Mouse (Mus musculus) liver, postnatal 0 days (tissue): ENCODE data around the gene Icosl. TPM values are rescaled to one million over a fixed set of nuclear protein-coding genes. Genes with fewer than 3 reads are reported as not detected.
"Not testable (repeated sequence)": the region's sequence is repeated elsewhere in the genome, so short reads cannot be mapped to it uniquely, and the experiment has no call there.

Experiments
- ATAC-seq: fragments of 200-750 bp; cut with Nextera tagmentation; 2 replicates; pipeline ENCODE4 v1.8.0; 2017; ENCODE audit warnings: mild to moderate bottlenecking, moderate library complexity
- DNase-seq: peaks from one replicate; pipeline ENCODE4 v3.0.0-alpha.2; 2016
- H3K27ac ChIP-seq: fragments of 300-500 bp; sonication (generic); 2 replicates; pipeline ENCODE4 v1.5.1; 2014; ENCODE audit warnings: antibody characterized with exemption, moderate library complexity, mild to moderate bottlenecking, low read depth
- H3K27me3 ChIP-seq: fragments of 300-500 bp; sonication (generic); 2 replicates; pipeline ENCODE4 v1.6.1; 2014; ENCODE audit warnings: low read length, control low read depth, mixed read lengths; ENCODE audit not compliant: insufficient read depth
- H3K36me3 ChIP-seq: fragments of 300-500 bp; sonication (generic); replicated peaks from 2 replicates; pipeline ENCODE4 v1.6.1; 2014; ENCODE audit warnings: mild to moderate bottlenecking, control low read depth, low read length, moderate library complexity, mixed read lengths; ENCODE audit not compliant: insufficient read depth
- H3K4me1 ChIP-seq: fragments of 300-500 bp; sonication (generic); 2 replicates; pipeline ENCODE4 v1.6.1; 2014; ENCODE audit warnings: antibody characterized with exemption, mild to moderate bottlenecking, control low read depth; ENCODE audit not compliant: insufficient read depth
- H3K4me2 ChIP-seq: fragments of 300-500 bp; sonication (generic); 2 replicates; pipeline ENCODE4 v1.6.1; 2014; ENCODE audit warnings: low read depth, mild to moderate bottlenecking, low read length, moderate library complexity, mixed read lengths
- H3K4me3 ChIP-seq: fragments of 300-500 bp; sonication (generic); 2 replicates; pipeline ENCODE4 v1.5.1; 2014; ENCODE audit warnings: low read depth, low read length
- H3K9ac ChIP-seq: fragments of 300-500 bp; sonication (generic); replicated peaks from 2 replicates; pipeline ENCODE4 v1.6.1; 2014; ENCODE audit warnings: mild to moderate bottlenecking, moderate library complexity
- H3K9me3 ChIP-seq: fragments of 300-500 bp; sonication (generic); 2 replicates; pipeline ENCODE4 v1.6.1; 2016; ENCODE audit warnings: mild to moderate bottlenecking, control low read depth, low read length, mixed read lengths
- CTCF ChIP-seq: sonication (generic); IDR thresholded peaks from 2 replicates; pipeline ENCODE4 v1.5.1; 2016; ENCODE audit warnings: antibody characterized with exemption, low read depth
- EP300 ChIP-seq: IDR thresholded peaks from 2 replicates; pipeline ENCODE4 v1.6.1; 2016; ENCODE audit warnings: antibody characterized with exemption, low read depth, mild to moderate bottlenecking
- WGBS: fragments of 180-500 bp; shearing (Covaris S2); extraction: QIAGEN DNeasy Blood & Tissue Kit; methylation state at CpG from one replicate; pipeline ENCODE4 v1.1.7; 2014; ENCODE audit not compliant: insufficient replicate concordance; 5-methylcytosine and 5-hydroxymethylcytosine counted together
- polyA plus RNA-seq: library from polyadenylated mRNA; unstranded; fragments of >200 nt; fragmentation: Nextera tagmentation; extraction: Ambion mirVana; gene quantifications from 2 replicates; pipeline ENCODE4 v1.2.1, GENCODE M21; 2015

Gene Icosl
- polyA plus RNA-seq, 1 experiment from 2014 or later = 1.2 TPM

DNA sequence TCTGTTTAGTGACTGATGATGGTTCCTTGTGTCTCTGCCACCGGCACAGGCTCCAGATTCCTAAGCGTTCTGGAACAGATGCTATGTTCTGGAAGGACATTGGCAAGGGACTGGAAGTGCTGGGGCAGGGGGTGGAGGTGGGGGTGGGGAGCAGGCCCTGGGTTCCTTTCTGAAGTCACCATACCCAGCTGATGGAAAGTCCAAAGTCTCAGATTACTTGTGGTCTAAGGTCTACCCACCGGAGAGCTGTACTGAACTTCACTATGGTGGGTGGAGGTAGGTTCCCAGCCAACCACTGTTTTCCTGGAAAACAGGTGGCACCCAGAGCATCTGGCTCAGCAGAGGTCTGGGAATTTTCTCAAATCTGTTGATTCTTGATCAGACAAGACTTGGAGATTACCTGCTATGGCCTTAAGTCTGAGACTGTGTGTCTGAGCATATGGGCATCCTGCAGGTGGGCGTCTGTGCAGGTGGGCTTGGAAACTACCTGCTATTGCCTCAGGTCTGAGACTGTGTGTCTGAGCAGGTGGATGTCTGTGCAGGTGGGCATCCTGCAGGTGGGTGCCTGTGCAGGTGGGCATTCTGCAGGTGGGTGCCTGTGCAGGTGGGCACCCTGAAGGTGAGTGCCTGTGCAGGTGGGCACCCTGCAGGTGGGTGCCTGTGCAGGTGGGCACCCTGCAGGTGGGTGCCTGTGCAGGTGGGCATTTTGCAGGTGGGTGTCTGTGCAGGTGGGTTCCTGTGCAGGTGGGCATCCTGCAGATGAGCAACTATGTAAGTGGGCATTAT is 21.8 kb downstream of the Icosl start:
- no peaks in the 10 kb centered on the region for H3K9me3 ChIP-seq
- TF ChIP-seq CTCF = no peak
- no peak for TF ChIP-seq EP300
- H3K4me1 ChIP-seq = 0 out of 2 replicates have a peak, but pooled peaks cover 2% of the 10 kb centered on the region
- H3K9ac ChIP-seq = no peak overlapping the region
- H3K27ac ChIP-seq = no peak overlapping the region
- H3K36me3 ChIP-seq = no peaks in the 10 kb centered on the region
- no peaks in the 10 kb centered on the region for H3K27me3 ChIP-seq
- 60% methylated on average over 4 of the region's 4 CpGs for WGBS
- no peak for ATAC-seq
- no peak overlapping the region for H3K4me2 ChIP-seq
- H3K4me3 ChIP-seq = no peak overlapping the region
- no peak for DNase-seq

DNA sequence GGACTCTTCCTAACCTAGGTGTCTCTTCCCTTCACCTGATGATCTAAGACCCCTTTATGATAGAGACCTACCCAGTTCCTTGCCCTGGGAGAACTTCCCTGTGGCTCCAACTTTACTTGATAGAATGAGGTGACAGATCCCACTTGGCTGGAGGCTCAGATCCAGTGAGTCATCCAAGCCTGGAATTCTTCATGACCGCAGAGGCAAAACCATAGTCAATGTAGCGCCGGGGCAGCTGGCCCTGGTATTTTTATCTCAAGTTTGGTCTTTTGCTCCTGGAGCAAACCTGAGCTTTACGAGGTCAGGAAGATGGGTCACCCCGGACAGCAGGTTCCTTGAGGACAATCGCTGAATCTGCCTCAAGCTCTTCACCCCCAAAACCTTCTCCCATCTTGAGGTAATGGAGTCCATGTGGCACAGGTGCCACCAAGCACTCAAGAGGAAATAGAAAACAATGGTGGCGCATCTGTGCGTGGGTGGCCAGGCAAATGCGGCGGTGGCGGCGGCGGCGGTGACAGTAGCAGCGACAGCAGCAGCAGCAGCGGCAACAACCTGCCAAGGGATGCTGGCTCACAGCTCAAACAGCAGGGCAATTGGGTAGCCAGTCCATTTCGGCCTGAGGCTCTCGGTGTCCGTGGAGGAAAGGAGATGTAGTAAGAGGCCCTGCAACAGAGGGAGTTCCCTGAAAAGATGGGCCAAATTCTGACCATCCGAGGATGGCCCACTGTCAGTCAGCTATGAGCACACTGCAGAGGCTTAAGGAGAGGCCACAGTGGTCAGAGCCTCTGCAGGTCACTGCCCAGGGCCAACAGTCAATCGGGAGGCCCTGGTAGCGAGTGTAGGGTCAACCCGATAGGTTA is 23.0 kb downstream of the Icosl start:
- Histone ChIP-seq H3K9ac (no peak overlapping the region), H3K4me3 (no peak overlapping the region), H3K9me3 (no peaks in the 10 kb centered on the region), H3K27me3 (no peaks in the 10 kb centered on the region), H3K4me2 (no peak overlapping the region), H3K36me3 (no peaks in the 10 kb centered on the region), H3K4me1 (peaks cover 5% of the 10 kb centered on the region; the same call in 1 of the 2 replicates), H3K27ac (no peak overlapping the region)
- DNase-seq = no peak
- ATAC-seq = no peak
- no peak for TF ChIP-seq EP300
- 85% methylated on average over 23 of the region's 23 CpGs for WGBS

DNA sequence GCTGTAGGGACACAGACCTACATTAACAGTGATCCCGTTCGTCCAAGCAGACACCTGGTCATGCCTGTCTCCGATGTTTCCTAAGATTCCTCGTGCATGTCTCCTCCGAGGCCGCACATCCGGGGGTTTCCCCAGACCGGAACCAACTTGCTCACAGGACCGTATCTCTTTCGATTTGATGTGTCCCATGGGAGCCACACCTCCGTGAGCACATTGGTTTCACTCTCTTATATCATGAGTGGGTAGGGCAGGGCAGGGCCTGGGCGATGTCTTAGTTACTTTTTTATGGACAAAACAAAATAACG is 23.6 kb downstream of the Icosl start:
- WGBS = 73% methylated on average over 13 of the region's 13 CpGs
- TF ChIP-seq CTCF (no peak), EP300 (peak; percentile 22; the same call in 1 of the 2 replicates)
- no peak overlapping the region for H3K9ac ChIP-seq
- ATAC-seq (peak; percentile 31; the same call in 1 of the 2 replicates), DNase-seq (peak; percentile 49)
- no peaks in the 10 kb centered on the region for H3K27me3 ChIP-seq
- H3K36me3 ChIP-seq = no peaks in the 10 kb centered on the region
- H3K4me1 ChIP-seq = peaks cover 2% of the 10 kb centered on the region; the same call in 1 of the 2 replicates
- no peak overlapping the region for H3K27ac ChIP-seq
- 0 out of 2 replicates have a peak, but pooled peaks cover 1% of the 10 kb centered on the region for H3K9me3 ChIP-seq
- no peak overlapping the region for H3K4me3 ChIP-seq
- no peak overlapping the region for H3K4me2 ChIP-seq

DNA sequence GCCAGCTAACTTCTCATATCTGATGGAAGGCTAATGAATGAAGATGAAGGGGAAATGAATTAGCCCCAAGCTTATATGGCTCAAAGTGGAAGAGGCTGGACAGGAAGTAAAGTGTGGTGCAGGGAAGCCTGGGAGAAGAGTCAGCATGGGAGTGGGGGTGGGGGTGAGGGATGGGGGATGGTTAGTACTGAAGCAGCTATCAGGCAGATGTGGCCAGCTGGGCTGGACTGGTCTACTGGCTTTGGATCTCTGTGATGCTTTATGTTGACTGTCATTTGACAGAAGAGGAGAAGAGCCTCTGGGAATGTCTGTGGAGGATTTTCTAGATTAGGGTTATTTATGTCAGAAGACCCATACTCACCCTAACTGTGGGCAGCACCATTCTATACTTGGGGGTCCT is 26.1 kb downstream of the Icosl start:
- no peak overlapping the region for H3K4me2 ChIP-seq
- no peak for DNase-seq
- TF ChIP-seq EP300 (no peak), CTCF (no peak)
- peaks cover 2% of the 10 kb centered on the region for H3K4me1 ChIP-seq
- no peaks in the 10 kb centered on the region for H3K36me3 ChIP-seq
- no peak overlapping the region for H3K27ac ChIP-seq
- no peak for ATAC-seq
- no peak overlapping the region for H3K9ac ChIP-seq
- no peak overlapping the region for H3K4me3 ChIP-seq
- H3K9me3 ChIP-seq = 0 out of 2 replicates have a peak, but pooled peaks cover 4% of the 10 kb centered on the region
- H3K27me3 ChIP-seq = no peaks in the 10 kb centered on the region

DNA sequence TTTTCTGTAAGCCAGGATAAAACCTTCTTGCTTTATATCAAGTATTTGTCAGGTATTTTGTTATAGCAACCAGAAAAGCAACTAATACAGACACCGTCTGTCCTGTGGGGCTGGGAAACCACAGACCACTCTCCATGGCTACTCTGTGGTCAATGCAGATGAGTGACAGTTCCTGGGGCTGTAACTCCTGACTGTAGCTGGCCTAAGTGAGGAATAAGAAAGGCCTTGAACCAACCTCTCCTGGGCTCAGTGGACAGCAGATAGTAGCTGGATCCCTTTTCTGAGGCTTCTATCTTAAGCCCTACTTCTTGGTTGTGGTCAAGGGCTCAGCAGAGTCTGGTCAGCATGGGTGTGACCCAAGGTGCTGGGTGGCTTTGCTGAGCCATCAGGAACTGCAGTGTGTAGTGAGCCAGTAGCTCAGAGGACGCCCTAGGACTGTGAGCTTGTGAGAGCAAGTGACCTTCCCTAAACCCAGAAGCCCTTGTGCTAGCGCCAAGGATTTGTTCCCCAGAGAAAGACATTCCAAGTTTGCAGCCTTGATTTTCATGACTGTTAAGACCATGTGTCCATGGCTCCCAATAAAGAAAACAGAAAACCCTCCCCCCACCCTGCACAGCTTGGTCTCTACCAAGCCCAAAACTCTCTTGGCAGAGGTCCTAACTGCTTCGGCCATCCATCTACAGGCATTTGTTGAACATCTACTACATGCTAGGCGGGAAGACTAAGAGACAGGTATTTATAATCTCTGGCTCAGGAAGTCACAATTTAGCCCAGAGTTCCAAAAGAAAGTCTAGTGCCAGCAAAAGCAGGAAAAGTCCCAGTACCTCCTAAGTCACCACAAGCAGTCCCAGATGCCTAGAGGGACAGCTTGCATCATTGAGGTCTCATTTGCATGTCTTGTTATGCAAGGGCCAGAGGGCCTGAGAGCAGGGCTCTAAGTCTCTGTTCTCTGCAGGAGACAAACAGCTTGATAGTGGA is 27.1 kb downstream of the Icosl start:
- DNase-seq = no peak
- WGBS = 71% methylated on average over 5 of the region's 5 CpGs
- no peak overlapping the region for H3K27ac ChIP-seq
- ATAC-seq = no peak
- H3K27me3 ChIP-seq = no peaks in the 10 kb centered on the region
- H3K4me2 ChIP-seq = no peak overlapping the region
- 0 out of 2 replicates have a peak, but pooled peaks cover 4% of the 10 kb centered on the region for H3K9me3 ChIP-seq
- no peak overlapping the region for H3K4me3 ChIP-seq
- no peaks in the 10 kb centered on the region for H3K36me3 ChIP-seq
- TF ChIP-seq CTCF (no peak), EP300 (no peak)
- H3K9ac ChIP-seq = no peak overlapping the region
- peaks cover 4% of the 10 kb centered on the region for H3K4me1 ChIP-seq

DNA sequence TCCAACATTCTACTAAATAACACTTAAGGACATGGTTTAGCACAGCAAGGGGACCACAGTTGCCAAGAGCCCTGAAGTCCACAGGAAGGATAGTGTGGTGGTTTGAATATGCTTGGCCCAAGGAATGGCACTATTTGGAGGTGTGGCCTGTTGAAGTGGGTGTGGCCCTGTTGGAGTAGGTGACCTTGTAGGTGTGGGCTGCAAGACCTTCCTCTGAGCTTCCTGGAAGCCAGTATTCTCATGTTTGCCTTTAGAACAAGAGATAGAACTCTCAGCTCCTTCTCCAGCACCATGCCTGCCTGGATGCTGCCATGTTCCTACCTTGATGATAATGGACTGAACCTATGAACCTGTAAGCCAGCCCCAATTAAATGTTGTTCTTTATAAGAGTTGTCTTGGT is 30.8 kb downstream of the Icosl start:
- not testable (repeated sequence) for H3K4me1 ChIP-seq, H3K27ac ChIP-seq, H3K4me3 ChIP-seq, DNase-seq, H3K4me2 ChIP-seq, H3K9ac ChIP-seq, ATAC-seq, H3K36me3 ChIP-seq, H3K27me3 ChIP-seq, H3K9me3 ChIP-seq
